Mouse (Mus musculus) C2C12 (cell line): ENCODE data around the gene Mslnl. TPM values are rescaled to one million over a fixed set of nuclear protein-coding genes. Genes with fewer than 3 reads are reported as not detected.

Experiments used
- H3K27me3 ChIP-seq: one replicate; pipeline ENCODE4 v1.6.1; 2011; ENCODE audit not compliant: control insufficient read depth, insufficient read depth, insufficient read length
- H3K36me3 ChIP-seq: one replicate; pipeline ENCODE4 v1.6.1; 2011; ENCODE audit not compliant: control insufficient read depth, insufficient read depth
- H3K4me3 ChIP-seq: one replicate; pipeline ENCODE4 v1.5.1; 2011; ENCODE audit warnings: mild to moderate bottlenecking, control low read depth; ENCODE audit not compliant: poor library complexity, insufficient read depth, severe bottlenecking
- H3K79me2 ChIP-seq: one replicate; pipeline ENCODE4 v1.6.1; 2011; ENCODE audit not compliant: control insufficient read depth, insufficient read depth
- H3K79me3 ChIP-seq: one replicate; pipeline ENCODE4 v1.6.1; 2011; ENCODE audit warnings: low read depth, control low read depth
- H3ac ChIP-seq: one replicate; pipeline ENCODE3; 2011; ENCODE audit warnings: low read depth; ENCODE audit not compliant: control insufficient read depth, insufficient read length
- CEBPB ChIP-seq: IDR thresholded peaks from one replicate; pipeline ENCODE4 v1.6.1; 2011; ENCODE audit warnings: low read depth, mild to moderate bottlenecking, control low read depth, moderate library complexity
- CTCF ChIP-seq: IDR thresholded peaks from one replicate; pipeline ENCODE4 v1.5.1; 2011; ENCODE audit not compliant: control insufficient read depth, insufficient read depth, insufficient read length
- FOSL1 ChIP-seq: IDR thresholded peaks from one replicate; pipeline ENCODE4 v1.8.0; 2011; ENCODE audit warnings: mild to moderate bottlenecking, low read length; ENCODE audit not compliant: poor library complexity, insufficient read depth, severe bottlenecking
- MAX ChIP-seq: IDR thresholded peaks from one replicate; pipeline ENCODE4 v1.6.1; 2011; ENCODE audit warnings: mild to moderate bottlenecking, control low read depth
- MYOD1 ChIP-seq: IDR thresholded peaks from one replicate; pipeline ENCODE4 v1.6.1; 2011; ENCODE audit warnings: low read depth; ENCODE audit not compliant: control insufficient read depth, insufficient read length
- MYOG ChIP-seq: IDR thresholded peaks from one replicate; pipeline ENCODE4 v1.6.1; 2011; ENCODE audit not compliant: control insufficient read depth, insufficient read length; ENCODE audit errors: extremely low read depth
- USF1 ChIP-seq: IDR thresholded peaks from one replicate; pipeline ENCODE4 v1.6.1; 2011; ENCODE audit warnings: low read depth, mild to moderate bottlenecking, control low read depth, moderate library complexity
- polyA plus RNA-seq: library from polyadenylated mRNA; unstranded; fragments of >200 nt; fragmentation: generic; extraction: Trizol; gene quantifications from one replicate; pipeline ENCODE4 v1.2.1, GENCODE M21; 2012; ENCODE audit warnings: missing spikeins

The Mslnl gene
- polyA plus RNA-seq, 1 experiment: not detected

- Histone ChIP-seq H3K4me3 (no peak overlapping the region), H3K79me3 (peaks cover 2% of the 10 kb centered on the region)
Measured at GRCm38 (mm10) chr17:25755627-25756377, 20.0 kb downstream of the Mslnl start.

GRCm38 (mm10) chr17:25756378-25757242, 20.8 kb downstream of the Mslnl start:
- Histone ChIP-seq H3K36me3 (no peaks in the 10 kb centered on the region), H3ac (no peak overlapping the region), H3K27me3 (no peaks in the 10 kb centered on the region), H3K4me3 (no peak overlapping the region), H3K79me2 (peaks cover 19% of the 10 kb centered on the region), H3K79me3 (peaks cover 2% of the 10 kb centered on the region)
- TF ChIP-seq USF1 (peak; percentile 66), MAX (no peak), CEBPB (peak; percentile 11), MYOD1 (no peak), CTCF (no peak), FOSL1 (peak; percentile 71)

More at GRCm38 (mm10) chr17:25755627-25756377, 20.0 kb downstream of the Mslnl start:
- Histone ChIP-seq H3K27me3 (no peaks in the 10 kb centered on the region), H3K79me2 (peaks cover 19% of the 10 kb centered on the region), H3ac (no peak overlapping the region), H3K36me3 (no peaks in the 10 kb centered on the region)
- TF ChIP-seq MYOD1 (no peak), MAX (no peak), FOSL1 (no peak), CTCF (no peak), CEBPB (no peak), USF1 (no peak), MYOG (no peak)

- Histone ChIP-seq H3ac (no peak overlapping the region), H3K27me3 (no peaks in the 10 kb centered on the region), H3K79me2 (peaks cover 12% of the 10 kb centered on the region), H3K79me3 (peaks cover 2% of the 10 kb centered on the region), H3K4me3 (no peak overlapping the region), H3K36me3 (no peaks in the 10 kb centered on the region)
- TF ChIP-seq CEBPB (no peak), FOSL1 (no peak), USF1 (no peak), MAX (peak; percentile 19), MYOG (no peak), CTCF (no peak)
Measured at GRCm38 (mm10) chr17:25757691-25758090, 21.8 kb downstream of the Mslnl start.

- Histone ChIP-seq H3K4me3 (no peak overlapping the region), H3K27me3 (no peaks in the 10 kb centered on the region), H3K79me2 (no peaks in the 10 kb centered on the region), H3ac (no peak overlapping the region), H3K79me3 (no peaks in the 10 kb centered on the region), H3K36me3 (no peaks in the 10 kb centered on the region)
- no peak for TF ChIP-seq USF1
- no peak for TF ChIP-seq CEBPB
- TF ChIP-seq FOSL1: no peak
- no peak for TF ChIP-seq MYOD1
- no peak for TF ChIP-seq CTCF
- no peak for TF ChIP-seq MAX
- no peak for TF ChIP-seq MYOG
Measured at GRCm38 (mm10) chr17:25760148-25760547, 24.3 kb downstream of the Mslnl start.

GRCm38 (mm10) chr17:25761561-25761970, 25.7 kb downstream of the Mslnl start:
- Histone ChIP-seq H3K27me3 (no peaks in the 10 kb centered on the region), H3K36me3 (no peaks in the 10 kb centered on the region), H3K79me3 (no peaks in the 10 kb centered on the region), H3K79me2 (no peaks in the 10 kb centered on the region), H3K4me3 (no peak overlapping the region), H3ac (no peak overlapping the region)
- no peak for TF ChIP-seq MYOD1
- no peak for TF ChIP-seq FOSL1
- TF ChIP-seq MYOG: no peak
- TF ChIP-seq MAX: no peak
